Mouse (Mus musculus) cerebellum, adult 2 months (tissue): ENCODE measurements around the gene Nmb. TPM values are rescaled to one million over a fixed set of nuclear protein-coding genes. Genes with fewer than 3 reads are reported as not detected.

Source experiments
- DNase-seq, 2 experiments: peaks; one replicate each; pipeline ENCODE4 v3.0.0; 2021
- H3K27ac ChIP-seq: fragments of 200-500 bp; 2 replicates; pipeline ENCODE4 v1.5.1; 2012; ENCODE audit warnings: low read length, control low read depth, inconsistent platforms; ENCODE audit not compliant: insufficient read depth
- H3K27me3 ChIP-seq: fragments of 200-500 bp; 2 replicates; pipeline ENCODE4 v1.6.1; 2012; ENCODE audit warnings: inconsistent platforms, mild to moderate bottlenecking, low read length, moderate library complexity; ENCODE audit not compliant: control insufficient read depth, insufficient read depth
- H3K4me1 ChIP-seq: fragments of 200-500 bp; 2 replicates; pipeline ENCODE4 v1.6.1; 2011; ENCODE audit warnings: low read length; ENCODE audit not compliant: control insufficient read depth, insufficient read depth
- H3K4me3 ChIP-seq: fragments of 200-500 bp; replicated peaks from 2 replicates; pipeline ENCODE3; 2011; ENCODE audit warnings: mild to moderate bottlenecking, low read depth, low read length, control low read depth; ENCODE audit not compliant: insufficient read depth
- CTCF ChIP-seq: fragments of 200-500 bp; IDR thresholded peaks from 2 replicates; pipeline ENCODE4 v1.5.1; 2011; ENCODE audit warnings: low read depth, mild to moderate bottlenecking, control low read depth, low read length, moderate library complexity, borderline replicate concordance; ENCODE audit not compliant: insufficient read depth
- POLR2A ChIP-seq: fragments of 200-500 bp; IDR thresholded peaks from 2 replicates; pipeline ENCODE4 v1.6.1; 2011; ENCODE audit warnings: low read length, control low read depth, borderline replicate concordance; ENCODE audit not compliant: insufficient read depth
- WGBS: fragments of 180-500 bp; shearing (Covaris S2); methylation state at CpG from one replicate; pipeline ENCODE4 v1.1.7; 2018; 5-methylcytosine and 5-hydroxymethylcytosine counted together
- polyA plus RNA-seq: library from polyadenylated mRNA; depleted of rRNA; stranded (reverse); fragments of >200 nt; gene quantifications from 2 replicates; pipeline ENCODE4 v1.2.3, GENCODE M21; 2012

Gene Nmb
- polyA plus RNA-seq, 1 experiment, result 9.8 TPM

DNA sequence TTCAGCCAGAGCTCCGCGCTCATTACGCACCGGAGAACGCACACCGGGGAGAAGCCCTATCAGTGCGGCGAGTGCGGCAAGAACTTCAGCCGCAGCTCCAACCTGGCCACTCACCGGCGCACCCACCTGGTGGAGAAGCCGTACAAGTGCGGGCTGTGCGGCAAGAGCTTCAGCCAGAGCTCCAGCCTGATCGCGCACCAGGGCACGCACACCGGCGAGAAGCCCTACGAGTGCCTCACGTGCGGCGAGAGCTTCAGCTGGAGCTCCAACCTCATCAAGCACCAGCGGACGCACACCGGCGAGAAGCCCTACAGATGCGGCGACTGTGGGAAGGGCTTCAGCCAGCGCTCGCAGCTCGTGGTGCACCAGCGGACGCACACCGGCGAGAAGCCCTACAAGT is 29.1 kb downstream of the Nmb start:
- no peak overlapping the region for H3K4me3 ChIP-seq
- DNase-seq, result no peak
- H3K27ac ChIP-seq, result no peak overlapping the region
- WGBS, result 61% methylated on average over 37 of the region's 37 CpGs
- TF ChIP-seq CTCF (no peak), POLR2A (no peak)
- H3K27me3 ChIP-seq, result no peaks in the 10 kb centered on the region
- no peaks in the 10 kb centered on the region for H3K4me1 ChIP-seq

DNA sequence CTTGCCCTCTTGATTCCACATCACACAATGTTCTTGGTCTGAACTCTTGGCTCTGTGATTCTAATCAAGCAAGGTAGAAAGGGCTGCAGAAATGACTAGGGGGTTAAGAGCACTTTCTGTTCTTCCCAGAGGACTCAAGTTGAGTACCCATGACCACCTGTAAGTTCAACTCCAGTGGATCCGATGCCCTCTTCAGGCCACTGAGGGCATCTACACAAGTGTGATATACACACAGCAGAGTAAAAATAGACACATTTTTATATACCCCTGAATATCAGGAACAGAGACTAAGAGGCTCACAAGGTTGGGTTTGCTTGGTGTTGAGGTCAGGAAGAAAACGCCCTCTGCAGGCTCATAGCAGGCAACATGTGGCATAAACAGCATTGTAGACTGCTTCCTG is 31.2 kb downstream of the Nmb start:
- TF ChIP-seq POLR2A (no peak), CTCF (no peak)

DNA sequence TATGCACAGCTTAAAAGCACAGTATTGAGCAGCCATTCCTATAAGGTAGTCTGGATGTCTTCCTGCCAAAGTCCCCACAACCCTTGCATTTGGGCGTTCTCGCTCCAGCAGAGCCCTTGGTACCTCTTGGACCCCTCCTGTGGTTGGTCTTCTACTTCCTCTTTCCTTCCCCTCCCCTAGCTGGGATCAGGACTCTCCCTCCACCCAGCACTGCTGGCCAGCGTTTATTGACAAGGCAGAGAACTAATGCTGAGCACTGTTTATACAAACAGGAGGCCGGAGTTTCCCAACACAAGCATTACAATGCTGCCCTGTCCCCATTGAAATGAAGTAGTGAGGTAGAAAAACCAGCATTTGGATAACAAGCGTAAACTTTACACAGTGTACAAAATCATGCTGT is 31.8 kb downstream of the Nmb start:
- H3K4me1 ChIP-seq, result no peaks in the 10 kb centered on the region
- H3K27me3 ChIP-seq, result no peaks in the 10 kb centered on the region
- 82% methylated on average over 5 of the region's 5 CpGs for WGBS
- DNase-seq, result no peak
- H3K27ac ChIP-seq, result no peak overlapping the region
- no peak for TF ChIP-seq POLR2A
- no peak for TF ChIP-seq CTCF
- no peak overlapping the region for H3K4me3 ChIP-seq

More for the DNA sequence above, 31.2 kb downstream of the Nmb start:
- H3K27me3 ChIP-seq, result no peaks in the 10 kb centered on the region
- no peak overlapping the region for H3K4me3 ChIP-seq
- H3K27ac ChIP-seq, result no peak overlapping the region
- DNase-seq, result no peak
- WGBS, result 99% methylated on average over 2 of the region's 2 CpGs
- H3K4me1 ChIP-seq, result no peaks in the 10 kb centered on the region

DNA sequence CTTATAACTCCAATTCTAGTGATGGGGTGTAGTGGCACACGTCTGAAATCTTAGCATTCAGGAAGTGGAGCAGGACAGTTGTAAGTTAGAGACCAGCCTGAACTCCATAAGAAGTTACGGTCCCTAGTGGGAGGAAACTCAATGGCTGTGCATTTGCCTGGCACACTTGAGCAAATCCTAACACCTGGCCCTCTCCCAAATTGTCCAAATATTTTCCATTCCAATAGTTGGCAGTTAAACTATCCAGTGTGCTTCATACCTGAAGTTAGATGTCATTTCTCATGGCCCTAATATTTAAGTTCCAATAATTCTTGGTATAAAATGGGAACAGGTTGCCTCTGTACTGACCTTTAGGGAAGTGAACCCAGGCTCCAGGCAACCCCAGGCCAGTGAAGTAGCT is 36.2 kb downstream of the Nmb start:
- no peak overlapping the region for H3K27ac ChIP-seq
- 82% methylated on average over 2 of the region's 2 CpGs for WGBS
- no peaks in the 10 kb centered on the region for H3K4me1 ChIP-seq
- no peak overlapping the region for H3K4me3 ChIP-seq
- no peak for TF ChIP-seq CTCF
- no peak for TF ChIP-seq POLR2A
- no peaks in the 10 kb centered on the region for H3K27me3 ChIP-seq
- no peak for DNase-seq

DNA sequence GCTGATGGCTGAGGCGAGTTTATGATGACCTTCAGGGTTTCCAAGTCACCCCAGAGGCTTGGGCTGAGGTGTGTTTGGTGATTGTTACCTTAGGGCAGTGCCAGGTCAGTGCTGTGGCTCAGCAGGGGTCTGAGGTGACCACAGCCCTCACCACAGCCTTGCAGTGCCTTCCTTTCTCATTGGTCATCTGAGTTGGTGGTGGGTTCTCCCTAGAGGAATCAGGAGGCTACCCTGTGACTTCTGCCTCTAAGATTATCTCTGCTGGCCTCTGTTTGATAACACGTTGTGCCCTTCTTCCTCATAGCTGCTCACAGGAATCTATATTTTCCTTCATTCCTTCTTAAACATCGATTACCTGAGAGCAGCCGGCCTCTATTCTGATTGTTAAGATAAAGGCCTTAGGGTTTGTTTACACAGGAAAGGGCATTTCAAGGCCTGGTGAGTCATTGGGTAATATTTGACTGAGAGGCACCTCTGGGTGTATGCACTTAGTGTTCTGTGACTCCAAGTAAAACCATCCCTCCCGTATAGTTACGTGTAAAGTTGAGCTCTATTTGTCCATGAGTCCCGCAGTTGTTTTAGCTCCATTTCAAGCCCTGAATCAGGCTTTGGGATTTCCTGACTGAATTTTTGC is 38.2 kb downstream of the Nmb start:
- 0 out of 2 replicates have a peak, but pooled peaks cover 6% of the 10 kb centered on the region for H3K4me1 ChIP-seq
- no peaks in the 10 kb centered on the region for H3K27me3 ChIP-seq
- no peak overlapping the region for H3K27ac ChIP-seq
- no peak for DNase-seq
- WGBS, result 87% methylated on average over 7 of the region's 7 CpGs
- H3K4me3 ChIP-seq, result no peak overlapping the region
- TF ChIP-seq POLR2A (no peak), CTCF (no peak)

DNA sequence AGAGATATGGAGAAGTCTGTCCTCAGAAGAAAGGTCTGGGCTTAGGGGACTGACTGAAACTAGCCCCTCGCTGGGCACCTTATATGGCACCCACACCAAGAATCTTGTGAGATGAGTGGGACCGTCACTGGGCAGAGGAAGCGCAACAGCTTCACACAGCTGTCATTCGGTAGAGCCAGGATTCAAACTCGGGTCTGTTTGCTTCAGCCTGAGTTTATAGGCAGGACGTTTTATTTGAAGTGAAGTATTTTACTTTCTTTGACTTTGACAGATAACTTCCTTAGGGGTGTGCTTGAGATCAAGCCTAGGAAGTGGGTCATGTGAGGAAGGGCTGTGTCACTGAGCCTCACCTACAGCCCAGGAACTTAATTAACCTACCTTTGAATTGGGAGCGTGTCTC is 39.4 kb downstream of the Nmb start:
- H3K27ac ChIP-seq, result no peak overlapping the region
- no peak for DNase-seq
- no peaks in the 10 kb centered on the region for H3K27me3 ChIP-seq
- WGBS, result 95% methylated on average over 7 of the region's 7 CpGs
- TF ChIP-seq POLR2A (no peak), CTCF (no peak)
- no peak overlapping the region for H3K4me3 ChIP-seq
- H3K4me1 ChIP-seq, result 0 out of 2 replicates have a peak, but pooled peaks cover 6% of the 10 kb centered on the region

DNA sequence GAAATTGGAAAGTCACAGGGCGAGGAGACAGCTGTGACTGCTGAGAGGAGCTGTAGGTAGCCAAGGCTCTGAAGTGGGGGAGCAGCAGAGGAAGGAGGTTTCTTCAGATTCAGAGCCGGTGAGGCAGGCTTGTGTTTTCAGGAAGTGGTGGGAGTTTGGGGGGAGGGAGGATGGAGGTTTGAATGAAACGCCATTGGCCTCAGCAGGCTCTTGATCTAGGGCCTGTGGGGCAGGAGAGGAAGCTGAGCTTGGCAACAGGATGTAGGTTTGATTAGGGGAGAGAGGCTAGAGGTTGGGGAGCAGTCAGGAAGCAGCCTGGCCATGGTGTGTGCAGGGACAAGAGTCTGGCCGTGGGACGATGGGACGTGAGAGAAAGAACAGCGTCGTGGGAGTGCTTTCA is 40.0 kb downstream of the Nmb start:
- no peak for TF ChIP-seq CTCF
- H3K27ac ChIP-seq, result no peak overlapping the region
- no peaks in the 10 kb centered on the region for H3K27me3 ChIP-seq
- 0 out of 2 replicates have a peak, but pooled peaks cover 6% of the 10 kb centered on the region for H3K4me1 ChIP-seq
- DNase-seq, result no peak
- H3K4me3 ChIP-seq, result no peak overlapping the region
- 45% methylated on average over 8 of the region's 8 CpGs for WGBS

DNA sequence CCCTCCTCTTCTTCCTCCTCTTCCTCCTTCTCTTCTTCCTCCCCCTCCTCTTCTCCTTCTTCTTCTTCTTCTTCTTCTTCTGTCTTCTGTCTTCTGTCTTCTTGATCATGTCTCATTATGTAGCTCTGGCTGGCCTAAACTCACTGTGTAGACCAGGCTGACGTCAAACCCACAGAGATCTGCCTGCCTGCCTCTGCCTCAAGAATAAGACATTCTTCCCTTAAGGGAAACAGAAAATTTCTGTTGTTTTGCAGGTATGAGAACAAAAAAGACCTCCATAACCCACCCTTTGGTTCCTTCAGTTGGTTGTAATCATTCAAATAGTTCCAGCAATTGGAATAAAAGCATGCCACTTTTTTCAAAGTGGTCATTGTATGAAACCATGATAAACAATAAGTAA is 40.7 kb downstream of the Nmb start:
- 0 out of 2 replicates have a peak, but pooled peaks cover 6% of the 10 kb centered on the region for H3K4me1 ChIP-seq
- WGBS, result 47% methylated on average over 1 of the region's 1 CpGs
- H3K27ac ChIP-seq, result no peak overlapping the region
- no peak for DNase-seq
- H3K27me3 ChIP-seq, result no peaks in the 10 kb centered on the region
- TF ChIP-seq POLR2A, result no peak
- TF ChIP-seq CTCF, result no peak
- no peak overlapping the region for H3K4me3 ChIP-seq
